Mouse (Mus musculus): ENCODE measurements around the gene Casq2.

Gene Casq2

GRCm38 (mm10) chr3:102086283-102086682 lies at the start of gene Casq2:
Gene Casq2 (plus strand): TSS chr3:102086415.
- DNase-seq (ENCODE audit: low spot score in 2 of 2), result no peak

- no peak for DNase-seq (ENCODE audit: low spot score in 2 of 2)
These were observed 48.4 kb upstream of the Casq2 start for GRCm38 (mm10) chr3:102037806-102038205.

GRCm38 (mm10) chr3:102038608-102039007 lies 47.6 kb upstream of the Casq2 start:
- DNase-seq (ENCODE audit: low spot score in 2 of 2), result no peak

GRCm38 (mm10) chr3:102041632-102042031 lies 44.6 kb upstream of the Casq2 start:
- DNase-seq (ENCODE audit: low spot score in 2 of 2), result no peak

- peak; percentile 14 to 17 for DNase-seq (ENCODE audit: low spot score in 2 of 2)
These were observed 41.1 kb upstream of the Casq2 start for GRCm38 (mm10) chr3:102045071-102045470.

- DNase-seq (ENCODE audit: low spot score in 2 of 2), result no peak
These were observed 38.7 kb upstream of the Casq2 start for GRCm38 (mm10) chr3:102047532-102047931.

- DNase-seq (ENCODE audit: low spot score in 2 of 2), result no peak
These were observed 36.8 kb upstream of the Casq2 start for GRCm38 (mm10) chr3:102049207-102050104.

GRCm38 (mm10) chr3:102052036-102052435 lies 34.2 kb upstream of the Casq2 start:
- no peak for DNase-seq (ENCODE audit: low spot score in 2 of 2)

- no peak for DNase-seq (ENCODE audit: low spot score in 2 of 2)
These were observed 32.9 kb upstream of the Casq2 start for GRCm38 (mm10) chr3:102053293-102053692.

GRCm38 (mm10) chr3:102055878-102056277 lies 30.3 kb upstream of the Casq2 start:
- no peak for DNase-seq (ENCODE audit: low spot score in 2 of 2)

GRCm38 (mm10) chr3:102060065-102060464 lies 26.1 kb upstream of the Casq2 start:
- DNase-seq (ENCODE audit: low spot score in 2 of 2), result no peak

- peak; percentile 40 to 49 for DNase-seq (ENCODE audit: low spot score in 2 of 2)
These were observed 24.1 kb upstream of the Casq2 start for GRCm38 (mm10) chr3:102061923-102062670.

GRCm38 (mm10) chr3:102062671-102063010 lies 23.6 kb upstream of the Casq2 start:
- no peak for DNase-seq (ENCODE audit: low spot score in 2 of 2)

- no peak for DNase-seq (ENCODE audit: low spot score in 2 of 2)
These were observed 22.7 kb upstream of the Casq2 start for GRCm38 (mm10) chr3:102063273-102064120.

- DNase-seq (ENCODE audit: low spot score in 2 of 2), result no peak
These were observed 21.6 kb upstream of the Casq2 start for GRCm38 (mm10) chr3:102064566-102064965.

GRCm38 (mm10) chr3:102067306-102067705 lies 18.9 kb upstream of the Casq2 start:
- no peak for DNase-seq (ENCODE audit: low spot score in 2 of 2)

GRCm38 (mm10) chr3:102067861-102068260 lies 18.4 kb upstream of the Casq2 start:
- DNase-seq (ENCODE audit: low spot score in 2 of 2), result no peak

- DNase-seq (ENCODE audit: low spot score in 2 of 2), result no peak
These were observed 17.0 kb upstream of the Casq2 start for GRCm38 (mm10) chr3:102069260-102069659.

- DNase-seq (ENCODE audit: low spot score in 2 of 2), result no peak
These were observed 16.5 kb upstream of the Casq2 start for GRCm38 (mm10) chr3:102069686-102070085.

- peak; percentile 28 to 31 for DNase-seq (ENCODE audit: low spot score in 2 of 2)
These were observed 15.9 kb upstream of the Casq2 start for GRCm38 (mm10) chr3:102070360-102070759.

- DNase-seq (ENCODE audit: low spot score in 2 of 2), result peak; percentile 57 to 62
These were observed 15.2 kb upstream of the Casq2 start for GRCm38 (mm10) chr3:102071016-102071415.

GRCm38 (mm10) chr3:102079413-102079812 lies 6.8 kb upstream of the Casq2 start:
- no peak for DNase-seq (ENCODE audit: low spot score in 2 of 2)

Data from right cerebral cortex, adult 2 months (tissue).